Mouse (Mus musculus): ENCODE results near the gene Kif1c. TPM values are rescaled to one million over a fixed set of nuclear protein-coding genes. Genes with fewer than 3 reads are reported as not detected.
"Not testable (repeated sequence)": the region's sequence is repeated elsewhere in the genome, so short reads cannot be mapped to it uniquely, and the experiment has no call there.

The Kif1c gene
- polyA plus RNA-seq, 1 experiment: 13.7 TPM

DNA sequence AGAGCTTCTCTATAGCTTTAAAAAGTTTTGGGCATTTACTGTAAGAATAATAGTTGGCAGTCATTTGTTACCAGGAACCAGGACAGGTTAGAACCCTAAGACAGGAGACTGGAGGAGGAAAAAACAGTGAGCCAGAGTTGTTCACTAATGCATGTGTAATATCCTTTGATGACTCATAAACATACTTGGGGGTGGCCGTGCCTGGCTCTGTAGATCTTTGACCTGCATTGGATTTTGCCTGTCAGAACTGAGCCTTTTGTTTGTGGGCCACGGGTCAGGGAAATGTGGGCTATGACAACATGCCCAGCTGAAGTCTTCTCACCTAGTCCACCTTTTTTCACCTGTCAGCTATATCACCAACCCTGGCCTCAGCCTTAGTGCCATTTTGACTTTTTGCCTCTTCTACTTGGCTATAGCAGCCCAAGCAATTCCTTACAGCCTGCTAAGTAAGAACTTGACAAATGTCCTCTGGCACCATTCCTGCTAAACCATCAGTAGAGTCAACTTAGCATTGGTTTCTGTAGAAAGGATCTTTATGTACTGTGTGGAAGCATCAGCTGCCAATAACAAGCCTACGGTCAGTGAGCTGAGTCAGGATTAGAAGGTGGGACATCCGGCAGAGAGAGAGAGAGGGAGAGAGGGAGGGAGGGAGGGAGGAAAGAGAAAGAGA is 47.7 kb downstream of the Kif1c start:
- TF ChIP-seq CTCF (IDR thresholded peaks at IDR 0.05; ENCODE audit: control insufficient read depth, insufficient read depth, low read length) (no peak), POLR2A (IDR thresholded peaks at IDR 0.05; ENCODE audit: borderline replicate concordance, control insufficient read depth, low read depth, low read length) (no peak)
- no peak overlapping the region for H3K4me3 ChIP-seq (replicated peaks; ENCODE audit: control insufficient read depth, low read depth, low read length)
- no peak overlapping the region for H3K27ac ChIP-seq (ENCODE audit: control insufficient read depth, insufficient read depth, low read depth, low read length, poor library complexity)
- no peaks in the 10 kb centered on the region for H3K4me1 ChIP-seq (ENCODE audit: control insufficient read depth, insufficient read depth, low read length)
- WGBS: 69% methylated on average over 4 of the region's 4 CpGs

DNA sequence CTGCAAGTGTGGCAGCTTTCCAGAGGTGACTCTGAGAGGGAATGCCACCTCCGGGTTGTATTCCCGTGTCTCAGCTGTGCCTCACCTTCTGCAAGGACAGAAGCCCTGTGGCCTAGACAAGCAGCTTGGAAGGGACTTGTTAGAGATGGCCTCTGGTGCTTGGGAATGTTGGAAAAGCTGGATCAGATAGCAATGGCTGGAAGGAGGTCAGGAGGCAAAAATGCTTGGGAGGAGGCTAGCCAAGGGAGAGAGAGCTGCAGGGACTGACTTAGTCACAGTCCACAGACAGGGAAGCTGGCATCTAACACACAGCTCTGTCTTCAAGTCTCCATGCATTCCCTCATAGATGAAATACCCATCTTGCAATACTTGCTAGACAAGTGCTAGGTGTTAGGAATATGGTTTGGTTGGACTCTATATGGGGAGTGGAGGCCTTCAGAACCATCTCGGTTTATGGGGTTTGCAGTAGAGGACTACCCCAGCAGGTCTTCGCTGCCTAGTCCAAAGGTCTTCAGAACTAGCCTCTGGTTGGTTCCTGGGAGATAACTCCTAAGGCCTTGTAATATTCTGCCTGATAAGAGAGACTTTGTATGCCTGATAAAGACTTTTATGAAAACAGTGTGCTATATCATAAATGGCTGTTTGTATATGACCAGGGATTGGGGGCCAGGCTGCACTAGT is 52.1 kb downstream of the Kif1c start:
- WGBS: 73% methylated on average over 4 of the region's 4 CpGs

DNA sequence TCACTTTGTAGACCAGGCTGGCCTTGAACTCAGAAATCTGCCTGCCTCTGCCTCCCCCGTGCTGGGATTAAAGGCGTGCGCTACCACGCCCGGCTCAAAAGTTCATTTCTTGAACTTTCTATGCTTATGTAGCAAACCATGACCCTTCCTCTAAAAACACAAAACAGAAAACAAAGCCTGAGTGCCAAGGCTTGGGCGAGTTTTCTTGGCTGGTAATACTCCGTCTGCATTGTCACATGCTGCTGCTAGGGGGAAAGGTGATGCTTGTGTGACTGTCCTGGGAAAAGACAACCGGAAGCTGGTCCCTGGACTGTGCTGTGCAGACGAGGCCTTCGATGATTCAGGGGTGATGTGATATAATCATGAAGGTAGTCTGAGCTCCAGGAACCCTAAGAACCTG is 52.8 kb downstream of the Kif1c start:
- 85% methylated on average over 10 of the region's 10 CpGs for WGBS

More for the DNA sequence above, 52.1 kb downstream of the Kif1c start:
- TF ChIP-seq CTCF (IDR thresholded peaks at IDR 0.05; ENCODE audit: control insufficient read depth, insufficient read depth, low read length): no peak
- TF ChIP-seq POLR2A (IDR thresholded peaks at IDR 0.05; ENCODE audit: borderline replicate concordance, control insufficient read depth, low read depth, low read length): no peak
- H3K4me3 ChIP-seq (replicated peaks; ENCODE audit: control insufficient read depth, low read depth, low read length): no peak overlapping the region
- no peaks in the 10 kb centered on the region for H3K4me1 ChIP-seq (ENCODE audit: control insufficient read depth, insufficient read depth, low read length)
- H3K27ac ChIP-seq (ENCODE audit: control insufficient read depth, insufficient read depth, low read depth, low read length, poor library complexity): no peak overlapping the region

DNA sequence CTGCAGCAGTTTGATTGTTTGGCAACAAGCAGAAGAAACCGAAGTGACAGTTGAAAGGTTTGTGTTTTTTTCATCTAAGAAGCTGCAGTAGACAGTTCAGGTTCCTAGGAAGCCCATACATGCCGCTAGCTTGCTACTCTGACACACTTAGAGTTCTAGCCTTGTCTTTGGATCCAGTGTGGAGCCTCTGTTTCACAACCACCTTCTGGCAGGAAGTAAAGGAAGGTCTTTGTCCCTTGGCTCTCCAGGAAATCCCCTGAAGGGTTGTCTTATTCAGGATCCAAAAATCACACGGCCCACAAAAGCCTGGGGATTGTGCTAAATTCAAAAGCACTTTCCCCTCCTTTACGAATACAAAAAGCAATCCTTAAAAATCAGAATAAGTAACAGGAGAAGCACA is 54.1 kb downstream of the Kif1c start:
- WGBS: 69% methylated on average over 4 of the region's 4 CpGs
- H3K4me1 ChIP-seq (ENCODE audit: control insufficient read depth, insufficient read depth, low read length): no peaks in the 10 kb centered on the region
- H3K27ac ChIP-seq (ENCODE audit: control insufficient read depth, insufficient read depth, low read depth, low read length, poor library complexity): no peak overlapping the region
- TF ChIP-seq CTCF (IDR thresholded peaks at IDR 0.05; ENCODE audit: control insufficient read depth, insufficient read depth, low read length): no peak
- no peak for TF ChIP-seq POLR2A (IDR thresholded peaks at IDR 0.05; ENCODE audit: borderline replicate concordance, control insufficient read depth, low read depth, low read length)
- no peak overlapping the region for H3K4me3 ChIP-seq (replicated peaks; ENCODE audit: control insufficient read depth, low read depth, low read length)

More for the DNA sequence above, 52.8 kb downstream of the Kif1c start:
- H3K27ac ChIP-seq (ENCODE audit: control insufficient read depth, insufficient read depth, low read depth, low read length, poor library complexity): no peak overlapping the region
- no peaks in the 10 kb centered on the region for H3K4me1 ChIP-seq (ENCODE audit: control insufficient read depth, insufficient read depth, low read length)
- TF ChIP-seq POLR2A (IDR thresholded peaks at IDR 0.05; ENCODE audit: borderline replicate concordance, control insufficient read depth, low read depth, low read length): no peak
- no peak for TF ChIP-seq CTCF (IDR thresholded peaks at IDR 0.05; ENCODE audit: control insufficient read depth, insufficient read depth, low read length)
- no peak overlapping the region for H3K4me3 ChIP-seq (replicated peaks; ENCODE audit: control insufficient read depth, low read depth, low read length)

DNA sequence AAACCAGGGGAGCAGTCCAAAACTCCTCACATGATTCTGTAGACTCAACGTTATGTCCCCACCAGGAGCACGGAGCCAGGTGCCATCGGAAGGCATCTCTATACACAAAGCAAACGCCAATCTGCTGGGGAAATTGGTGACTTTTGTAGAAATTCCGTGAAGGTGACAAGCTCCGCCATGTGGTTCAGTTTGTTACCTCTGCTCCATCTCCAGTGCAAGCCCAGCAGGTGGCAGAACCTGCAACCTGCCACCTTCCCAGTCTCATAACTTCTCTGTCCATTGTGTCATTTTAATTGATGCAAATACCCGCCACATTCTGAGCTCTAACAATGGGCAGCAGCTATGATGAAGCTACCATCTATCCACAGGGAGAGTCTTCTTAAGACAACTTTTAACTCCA is 54.6 kb downstream of the Kif1c start:
- H3K4me3 ChIP-seq (replicated peaks; ENCODE audit: control insufficient read depth, low read depth, low read length): no peak overlapping the region
- TF ChIP-seq POLR2A (IDR thresholded peaks at IDR 0.05; ENCODE audit: borderline replicate concordance, control insufficient read depth, low read depth, low read length) (no peak), CTCF (IDR thresholded peaks at IDR 0.05; ENCODE audit: control insufficient read depth, insufficient read depth, low read length) (no peak)
- 63% methylated on average over 7 of the region's 7 CpGs for WGBS
- H3K4me1 ChIP-seq (ENCODE audit: control insufficient read depth, insufficient read depth, low read length): no peaks in the 10 kb centered on the region; the same call in 1 of the 2 replicates
- H3K27ac ChIP-seq (ENCODE audit: control insufficient read depth, insufficient read depth, low read depth, low read length, poor library complexity): no peak overlapping the region

DNA sequence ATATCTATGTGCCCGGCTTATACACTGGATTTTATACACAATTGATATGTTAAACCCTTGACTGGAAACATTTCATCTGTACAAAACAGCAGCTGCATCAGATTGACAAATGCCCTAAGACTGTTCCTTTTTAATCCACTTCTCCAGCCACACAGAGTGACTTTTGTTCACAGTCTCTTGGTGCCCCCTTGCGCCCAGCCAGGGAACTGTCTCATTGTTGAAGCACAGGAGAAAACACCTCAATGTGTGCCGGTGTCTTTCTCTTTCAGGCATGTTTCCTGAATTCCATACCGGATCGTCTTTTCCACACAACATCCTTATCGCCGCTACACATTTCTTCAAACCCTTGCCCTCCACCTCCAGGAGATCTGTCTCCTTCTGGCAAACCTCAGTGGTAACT is 55.3 kb downstream of the Kif1c start:
- WGBS: 3% methylated on average over 7 of the region's 7 CpGs
- H3K27ac ChIP-seq (ENCODE audit: control insufficient read depth, insufficient read depth, low read depth, low read length, poor library complexity): no peak overlapping the region
- no peak overlapping the region for H3K4me3 ChIP-seq (replicated peaks; ENCODE audit: control insufficient read depth, low read depth, low read length)
- no peaks in the 10 kb centered on the region; the same call in 1 of the 2 replicates for H3K4me1 ChIP-seq (ENCODE audit: control insufficient read depth, insufficient read depth, low read length)
- TF ChIP-seq POLR2A (IDR thresholded peaks at IDR 0.05; ENCODE audit: borderline replicate concordance, control insufficient read depth, low read depth, low read length) (no peak), CTCF (IDR thresholded peaks at IDR 0.05; ENCODE audit: control insufficient read depth, insufficient read depth, low read length) (peak; percentile 95)

DNA sequence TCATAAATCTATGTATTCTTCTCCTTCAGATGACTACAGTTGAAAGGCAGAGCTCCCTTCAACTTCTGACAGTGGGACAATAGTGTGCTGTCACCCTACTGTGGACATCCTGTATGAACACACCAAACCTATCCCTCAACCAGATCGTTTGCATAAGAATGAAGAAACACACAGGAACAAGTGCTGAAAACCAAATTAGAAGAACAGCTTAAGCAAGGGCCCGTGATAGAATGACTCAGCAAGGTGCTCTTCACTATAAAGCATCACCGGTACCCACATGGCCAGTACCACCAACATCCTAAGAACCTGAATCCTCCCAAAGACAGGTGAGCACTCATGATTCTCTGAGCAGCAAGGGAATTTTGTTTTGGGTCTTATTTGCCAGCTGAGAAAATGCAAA is 60.1 kb downstream of the Kif1c start:
- not testable (repeated sequence) for H3K27ac ChIP-seq (ENCODE audit: control insufficient read depth, insufficient read depth, low read depth, low read length, poor library complexity); H3K4me1 ChIP-seq (ENCODE audit: control insufficient read depth, insufficient read depth, low read length); H3K4me3 ChIP-seq (replicated peaks; ENCODE audit: control insufficient read depth, low read depth, low read length)
- WGBS: 27% methylated on average over 3 of the region's 3 CpGs

DNA sequence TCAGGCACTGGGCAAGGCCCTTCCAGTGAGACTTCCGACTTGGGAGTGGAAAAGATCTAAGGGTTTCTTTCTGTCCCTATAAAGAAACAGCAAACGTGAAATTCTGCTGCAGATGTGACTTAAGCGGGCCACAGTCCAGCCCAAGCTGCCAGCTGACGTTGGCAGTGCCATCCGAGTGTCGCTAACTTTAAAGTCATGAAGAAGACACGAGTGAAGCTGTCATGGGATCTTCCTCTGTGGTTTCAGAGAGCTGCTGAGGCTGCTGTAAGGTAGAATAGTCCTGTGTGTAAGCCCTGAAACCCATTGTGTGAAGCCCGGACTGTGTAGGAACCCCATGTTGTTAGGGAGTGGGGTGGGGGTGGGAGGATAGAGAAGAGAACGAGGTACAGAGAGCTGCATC is 62.3 kb downstream of the Kif1c start:
- TF ChIP-seq POLR2A (IDR thresholded peaks at IDR 0.05; ENCODE audit: borderline replicate concordance, control insufficient read depth, low read depth, low read length) (no peak), CTCF (IDR thresholded peaks at IDR 0.05; ENCODE audit: control insufficient read depth, insufficient read depth, low read length) (no peak)
- peaks cover 1% of the 10 kb centered on the region; the same call in 1 of the 2 replicates for H3K4me1 ChIP-seq (ENCODE audit: control insufficient read depth, insufficient read depth, low read length)
- no peak overlapping the region for H3K27ac ChIP-seq (ENCODE audit: control insufficient read depth, insufficient read depth, low read depth, low read length, poor library complexity)
- no peak overlapping the region for H3K4me3 ChIP-seq (replicated peaks; ENCODE audit: control insufficient read depth, low read depth, low read length)
- WGBS: 68% methylated on average over 9 of the region's 9 CpGs
